Mouse (Mus musculus) limb, embryonic 11.5 days (tissue): Measurements from ENCODE around the gene Asic1. TPM values are rescaled to one million over a fixed set of nuclear protein-coding genes. Genes with fewer than 3 reads are reported as not detected.

Source experiments
- ATAC-seq: fragments of 200-750 bp; cut with Nextera tagmentation; 2 replicates; pipeline ENCODE4 v1.8.0; 2017; ENCODE audit warnings: low read depth; ENCODE audit not compliant: insufficient number of reproducible peaks, low FRiP score, low TSS enrichment
- DNase-seq: peaks from one replicate; pipeline ENCODE4 v3.0.0-alpha.2; 2015; ENCODE audit warnings: low spot score
- H3K27ac ChIP-seq: fragments of 300-500 bp; sonication (generic); replicated peaks from 2 replicates; pipeline ENCODE4 v1.5.1; 2014; ENCODE audit warnings: low read depth, mild to moderate bottlenecking, low read length
- H3K27me3 ChIP-seq: fragments of 300-500 bp; sonication (generic); 2 replicates; pipeline ENCODE4 v1.6.1; 2014; ENCODE audit warnings: mild to moderate bottlenecking, low read length, mixed read lengths; ENCODE audit not compliant: control insufficient read depth, insufficient read depth
- H3K36me3 ChIP-seq: fragments of 300-500 bp; sonication (generic); 2 replicates; pipeline ENCODE4 v1.6.1; 2014; ENCODE audit warnings: mild to moderate bottlenecking, low read length, moderate library complexity, mixed read lengths; ENCODE audit not compliant: control insufficient read depth, insufficient read depth
- H3K4me1 ChIP-seq: fragments of 300-500 bp; sonication (generic); 2 replicates; pipeline ENCODE4 v1.6.1; 2014; ENCODE audit warnings: low read length, mixed read lengths; ENCODE audit not compliant: control insufficient read depth, insufficient read depth
- H3K4me2 ChIP-seq: fragments of 300-500 bp; sonication (generic); 2 replicates; pipeline ENCODE4 v1.6.1; 2014; ENCODE audit warnings: low read depth, mild to moderate bottlenecking, moderate library complexity; ENCODE audit not compliant: severe bottlenecking
- H3K4me3 ChIP-seq: fragments of 300-500 bp; sonication (generic); 2 replicates; pipeline ENCODE4 v1.5.1; 2014; ENCODE audit warnings: low read depth, low read length
- H3K9ac ChIP-seq: fragments of 300-500 bp; sonication (generic); 2 replicates; pipeline ENCODE4 v1.6.1; 2014; ENCODE audit warnings: mild to moderate bottlenecking, low read length
- H3K9me3 ChIP-seq: fragments of 300-500 bp; sonication (generic); 2 replicates; pipeline ENCODE4 v1.6.1; 2016; ENCODE audit warnings: low read length; ENCODE audit not compliant: control insufficient read depth
- WGBS: fragments of 180-500 bp; shearing (Covaris S2); extraction: QIAGEN DNeasy Blood & Tissue Kit; methylation state at CpG from one replicate; pipeline ENCODE4 v1.1.7; 2014; 5-methylcytosine and 5-hydroxymethylcytosine counted together
- polyA plus RNA-seq: library from polyadenylated mRNA; unstranded; fragments of >200 nt; fragmentation: Nextera tagmentation; extraction: Ambion mirVana; gene quantifications from 2 replicates; pipeline ENCODE4 v1.2.1, GENCODE M21; 2014

The Asic1 gene
- polyA plus RNA-seq, 1 experiment from 2014 or later = 0.64 TPM

GRCm38 (mm10) chr15:99669392-99669791, 776 bp upstream of the Asic1 start:
- no peak overlapping the region for H3K4me2 ChIP-seq
- ATAC-seq = no peak
- no peak overlapping the region for H3K4me3 ChIP-seq
- peaks cover 6% of the 10 kb centered on the region for H3K4me1 ChIP-seq
- WGBS = 11% methylated on average over 1 of the region's 1 CpGs
- H3K9me3 ChIP-seq = no peaks in the 10 kb centered on the region
- H3K27ac ChIP-seq = no peak overlapping the region
- DNase-seq = no peak
- no peaks in the 10 kb centered on the region for H3K36me3 ChIP-seq
- no peak overlapping the region for H3K9ac ChIP-seq
- H3K27me3 ChIP-seq = peaks cover 51% of the 10 kb centered on the region

GRCm38 (mm10) chr15:99670964-99671670, 949 bp downstream of the Asic1 start:
- H3K9me3 ChIP-seq = no peaks in the 10 kb centered on the region
- peak overlapping the region; percentile 99 for H3K4me2 ChIP-seq
- H3K27ac ChIP-seq = no peak overlapping the region
- peaks cover 38% of the 10 kb centered on the region for H3K27me3 ChIP-seq
- H3K4me3 ChIP-seq = peak overlapping the region; percentile 51
- H3K9ac ChIP-seq = peak overlapping the region; percentile 60
- WGBS = 22% methylated on average over 7 of the region's 17 CpGs
- no peak for ATAC-seq
- no peaks in the 10 kb centered on the region for H3K4me1 ChIP-seq
- no peaks in the 10 kb centered on the region for H3K36me3 ChIP-seq
- no peak for DNase-seq

GRCm38 (mm10) chr15:99671783-99672182, 1.6 kb downstream of the Asic1 start:
- H3K9ac ChIP-seq = no peak overlapping the region
- H3K4me1 ChIP-seq = no peaks in the 10 kb centered on the region
- H3K36me3 ChIP-seq = no peaks in the 10 kb centered on the region
- H3K27me3 ChIP-seq = peaks cover 31% of the 10 kb centered on the region
- 73% methylated on average over 14 of the region's 14 CpGs for WGBS
- H3K27ac ChIP-seq = no peak overlapping the region
- ATAC-seq = no peak
- H3K9me3 ChIP-seq = no peaks in the 10 kb centered on the region
- H3K4me3 ChIP-seq = no peak overlapping the region
- no peak overlapping the region for H3K4me2 ChIP-seq
- no peak for DNase-seq

- Histone ChIP-seq H3K36me3 (no peaks in the 10 kb centered on the region), H3K27ac (no peak overlapping the region), H3K9ac (no peak overlapping the region), H3K4me1 (no peaks in the 10 kb centered on the region), H3K4me2 (no peak overlapping the region), H3K9me3 (no peaks in the 10 kb centered on the region), H3K27me3 (peaks cover 22% of the 10 kb centered on the region), H3K4me3 (no peak overlapping the region)
- WGBS = 91% methylated on average over 3 of the region's 3 CpGs
- DNase-seq (no peak), ATAC-seq (no peak)
Measured at GRCm38 (mm10) chr15:99674866-99675265, 4.7 kb downstream of the Asic1 start.

DNA sequence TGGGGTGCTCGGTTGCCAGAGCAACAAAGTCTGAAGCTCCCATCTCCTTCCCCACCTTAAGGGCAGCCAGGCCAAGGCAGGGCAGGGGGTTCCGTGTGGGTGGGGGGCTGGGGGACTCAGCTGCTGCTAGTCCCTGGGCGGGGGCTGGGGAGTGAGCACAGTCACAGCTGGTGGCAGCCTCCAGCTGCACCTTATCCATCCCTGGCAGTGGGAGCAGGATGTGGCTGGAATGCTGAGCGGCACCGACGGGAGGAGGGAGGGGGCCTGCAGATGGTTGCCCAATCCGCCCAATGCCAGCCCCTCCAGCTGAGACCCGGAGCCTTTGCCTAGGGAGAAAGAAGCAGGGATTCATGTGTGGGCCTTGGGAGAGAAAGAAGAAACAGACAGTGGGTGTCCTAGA, 6.9 kb downstream of the Asic1 start:
- H3K9me3 ChIP-seq = no peaks in the 10 kb centered on the region
- 35% methylated on average over 8 of the region's 8 CpGs for WGBS
- H3K9ac ChIP-seq = no peak overlapping the region
- H3K4me1 ChIP-seq = no peaks in the 10 kb centered on the region
- ATAC-seq = no peak
- H3K27ac ChIP-seq = no peak overlapping the region
- no peak overlapping the region for H3K4me2 ChIP-seq
- no peak for DNase-seq
- H3K27me3 ChIP-seq = peaks cover under 1% of the 10 kb centered on the region; the same call in 1 of the 2 replicates
- H3K4me3 ChIP-seq = no peak overlapping the region
- H3K36me3 ChIP-seq = no peaks in the 10 kb centered on the region

- peak; percentile 57 for DNase-seq
- H3K4me1 ChIP-seq = no peaks in the 10 kb centered on the region
- no peak overlapping the region for H3K4me2 ChIP-seq
- 16% methylated on average over 13 of the region's 13 CpGs for WGBS
- no peaks in the 10 kb centered on the region for H3K36me3 ChIP-seq
- H3K4me3 ChIP-seq = no peak overlapping the region
- no peak for ATAC-seq
- no peak overlapping the region for H3K9ac ChIP-seq
- no peaks in the 10 kb centered on the region for H3K9me3 ChIP-seq
- no peaks in the 10 kb centered on the region for H3K27me3 ChIP-seq
- H3K27ac ChIP-seq = no peak overlapping the region
Measured at GRCm38 (mm10) chr15:99678063-99678800, 8.1 kb downstream of the Asic1 start.

GRCm38 (mm10) chr15:99679008-99679407, 8.8 kb downstream of the Asic1 start:
- H3K4me2 ChIP-seq = no peak overlapping the region
- no peaks in the 10 kb centered on the region for H3K4me1 ChIP-seq
- H3K4me3 ChIP-seq = no peak overlapping the region
- no peaks in the 10 kb centered on the region for H3K27me3 ChIP-seq
- no peaks in the 10 kb centered on the region for H3K36me3 ChIP-seq
- ATAC-seq (no peak), DNase-seq (no peak)
- no peak overlapping the region for H3K9ac ChIP-seq
- WGBS = 44% methylated on average over 7 of the region's 7 CpGs
- H3K9me3 ChIP-seq = no peaks in the 10 kb centered on the region
- H3K27ac ChIP-seq = no peak overlapping the region

- H3K9me3 ChIP-seq = no peaks in the 10 kb centered on the region
- DNase-seq = no peak
- H3K4me3 ChIP-seq = no peak overlapping the region
- no peaks in the 10 kb centered on the region for H3K36me3 ChIP-seq
- 94% methylated on average over 7 of the region's 7 CpGs for WGBS
- ATAC-seq = no peak
- H3K9ac ChIP-seq = no peak overlapping the region
- no peaks in the 10 kb centered on the region for H3K4me1 ChIP-seq
- no peak overlapping the region for H3K27ac ChIP-seq
- H3K27me3 ChIP-seq = no peaks in the 10 kb centered on the region
- no peak overlapping the region for H3K4me2 ChIP-seq
Measured at GRCm38 (mm10) chr15:99682880-99683279, 12.7 kb downstream of the Asic1 start.
